Mouse (Mus musculus): ENCODE measurements around the gene Shc2.

GRCm38 (mm10) chr10:79673054-79673453 lies 35.3 kb upstream of the Shc2 start:
- no peak for TF ChIP-seq CTCF (IDR thresholded peaks at IDR 0.05; ENCODE audit: borderline replicate concordance, insufficient read depth, low read length)
- TF ChIP-seq POLR2A (IDR thresholded peaks at IDR 0.05; ENCODE audit: low read depth, low read length): no peak

Data from embryonic fibroblast, embryonic 13.5 days (primary cell).